Mouse (Mus musculus) G1E (cell line): Measurements from ENCODE around the gene Ghrl.

Experiments
- CTCF ChIP-seq: IDR thresholded peaks from 2 replicates; pipeline ENCODE4 v1.5.1; 2012; ENCODE audit warnings: low read depth, low read length, inconsistent platforms, mixed read lengths
- GATA1 ChIP-seq: IDR thresholded peaks from 2 replicates; pipeline ENCODE4 v1.6.1; 2012; ENCODE audit warnings: borderline replicate concordance, low read length, inconsistent platforms, mixed read lengths
- GATA2 ChIP-seq: IDR thresholded peaks from 2 replicates; pipeline ENCODE4 v1.6.1; 2012; ENCODE audit warnings: low read depth, low read length, inconsistent platforms, borderline replicate concordance
- POLR2AphosphoS5 ChIP-seq: IDR thresholded peaks from 2 replicates; pipeline ENCODE4 v1.6.1; 2012; ENCODE audit warnings: low read depth, low read length, inconsistent platforms; ENCODE audit not compliant: insufficient replicate concordance
- TAL1 ChIP-seq: conservative IDR thresholded peaks from 2 replicates; pipeline ENCODE4 v1.6.1; 2012; ENCODE audit warnings: low read depth, low read length, inconsistent platforms, mixed read lengths

DNA sequence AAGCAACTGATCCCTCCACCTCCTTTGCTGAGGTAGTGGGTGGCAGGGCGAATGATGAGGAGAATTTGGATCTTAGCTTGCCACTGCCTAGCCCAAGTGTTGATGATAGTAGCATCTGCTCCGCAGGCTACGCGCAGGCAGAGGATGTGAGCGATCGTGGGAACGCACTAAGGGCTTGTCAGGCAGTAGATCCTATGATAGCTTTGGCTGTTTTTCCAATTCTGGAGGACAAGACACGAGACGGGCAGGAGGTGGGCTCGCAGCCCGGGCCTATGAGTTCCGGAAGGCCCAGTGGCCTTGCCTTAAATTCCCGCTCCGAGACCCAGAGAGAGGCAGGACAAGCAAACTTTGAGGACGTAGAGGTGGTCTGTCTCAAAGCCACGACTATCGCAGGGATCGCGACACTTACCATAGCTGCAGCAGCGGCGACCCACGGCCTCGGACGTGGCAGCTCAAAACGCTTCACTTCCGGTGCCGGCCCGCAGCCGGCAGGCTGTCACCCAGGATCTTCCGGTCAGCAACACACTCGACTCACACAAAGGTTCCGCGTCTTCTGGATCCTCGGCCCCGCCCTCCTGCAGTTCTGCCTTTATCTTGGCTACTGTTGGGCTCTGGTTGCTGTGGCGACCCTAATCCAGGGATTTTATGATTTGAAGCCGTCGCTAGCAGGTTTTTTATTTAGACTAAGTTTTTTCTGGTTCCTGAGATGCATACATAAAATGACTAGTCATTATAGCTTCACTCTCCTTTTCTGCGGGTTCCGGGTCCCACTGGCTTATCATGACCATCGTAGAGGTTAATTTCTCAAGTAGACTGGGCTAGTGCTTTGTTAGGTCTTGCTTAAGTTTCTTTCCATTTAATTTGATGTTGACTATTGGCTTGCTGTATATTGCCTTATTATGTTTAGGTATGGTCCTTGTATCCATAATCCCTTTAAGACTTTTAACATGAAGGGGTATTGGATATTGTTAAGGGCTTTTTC is 20.8 kb upstream of the Ghrl start, which contains the start of gene Sec13:
- TF ChIP-seq CTCF (no peak), TAL1 (no peak), GATA1 (no peak), POLR2AphosphoS5 (no peak), GATA2 (no peak)
